Mouse (Mus musculus) adrenal gland, postnatal 10 days (tissue): ENCODE data around the gene Eif3k. TPM values are rescaled to one million over a fixed set of nuclear protein-coding genes. Genes with fewer than 3 reads are reported as not detected.

Experiments
- DNase-seq: peaks from one replicate; pipeline ENCODE4 v3.0.0; 2021; ENCODE audit warnings: mixed read lengths
- total RNA-seq, 2 experiments: library from RNA; stranded (reverse); gene quantifications; 2 replicates each; pipeline ENCODE4 v1.2.3; 2021

Gene Eif3k
- total RNA-seq, 2 experiments from 2014 or later = 240 to 250 TPM

GRCm38 (mm10) chr7:28958770-28959169, 22.9 kb downstream of the Eif3k start:
- DNase-seq = no peak

- DNase-seq = no peak
Measured at GRCm38 (mm10) chr7:28957997-28958725, 23.5 kb downstream of the Eif3k start.

GRCm38 (mm10) chr7:28957286-28957685, 24.4 kb downstream of the Eif3k start:
- DNase-seq = no peak

- no peak for DNase-seq
Measured at GRCm38 (mm10) chr7:28956270-28956669, 25.4 kb downstream of the Eif3k start.

- no peak for DNase-seq
Measured at GRCm38 (mm10) chr7:28955295-28955897, 26.3 kb downstream of the Eif3k start.

GRCm38 (mm10) chr7:28954773-28955172, 26.9 kb downstream of the Eif3k start:
- peak; percentile 30 for DNase-seq

- no peak for DNase-seq
Measured at GRCm38 (mm10) chr7:28953476-28954376, 27.9 kb downstream of the Eif3k start.

GRCm38 (mm10) chr7:28952786-28953185, 28.9 kb downstream of the Eif3k start:
- peak; percentile 72 for DNase-seq

- no peak for DNase-seq
Measured at GRCm38 (mm10) chr7:28951764-28952163, 29.9 kb downstream of the Eif3k start.

GRCm38 (mm10) chr7:28950346-28951037, 31.2 kb downstream of the Eif3k start:
- no peak for DNase-seq

- DNase-seq = no peak
Measured at GRCm38 (mm10) chr7:28949298-28949697, 32.4 kb downstream of the Eif3k start.

GRCm38 (mm10) chr7:28948746-28949145, 32.9 kb downstream of the Eif3k start:
- no peak for DNase-seq

- DNase-seq = no peak
Measured at GRCm38 (mm10) chr7:28946271-28946610, 35.4 kb downstream of the Eif3k start.

- no peak for DNase-seq
Measured at GRCm38 (mm10) chr7:28945416-28946270, 36.0 kb downstream of the Eif3k start.

GRCm38 (mm10) chr7:28944756-28945415, 36.8 kb downstream of the Eif3k start:
- no peak for DNase-seq

GRCm38 (mm10) chr7:28943451-28944180, 38.0 kb downstream of the Eif3k start:
- no peak for DNase-seq

GRCm38 (mm10) chr7:28941542-28941941, 40.1 kb downstream of the Eif3k start:
- no peak for DNase-seq

- DNase-seq = no peak
Measured at GRCm38 (mm10) chr7:28941129-28941528, 40.5 kb downstream of the Eif3k start.

- peak; percentile 36 for DNase-seq
Measured at GRCm38 (mm10) chr7:28939418-28940183, 42.1 kb downstream of the Eif3k start.
